Mouse (Mus musculus): ENCODE data around the gene Ccdc50. TPM values are rescaled to one million over a fixed set of nuclear protein-coding genes. Genes with fewer than 3 reads are reported as not detected.

Gene Ccdc50
- total and polyA plus RNA-seq, 2 experiments, result 14.5 to 26.5 TPM

- H3K4me3 ChIP-seq (ENCODE audit: insufficient read depth, low read depth, low read length), result no peak overlapping the region
- DNase-seq (ENCODE audit: extremely low read depth, low read depth, low spot score), result no peak
- H3K79me2 ChIP-seq (ENCODE audit: control insufficient read depth, insufficient read depth, low read length), result no peaks in the 10 kb centered on the region
- H3K36me3 ChIP-seq (ENCODE audit: control insufficient read depth, insufficient read depth, low read length), result no peaks in the 10 kb centered on the region
- 71% methylated on average over 2 of the region's 2 CpGs for WGBS
- H3K27me3 ChIP-seq (ENCODE audit: control insufficient read depth, insufficient read depth, low read length), result no peaks in the 10 kb centered on the region
- no peak overlapping the region for H3K27ac ChIP-seq (replicated peaks; ENCODE audit: insufficient read depth, low read depth, low read length)
- no peaks in the 10 kb centered on the region for H3K4me1 ChIP-seq (ENCODE audit: control insufficient read depth, insufficient read depth, low read length)
- TF ChIP-seq POLR2A (IDR thresholded peaks at IDR 0.05; ENCODE audit: extremely low read depth, insufficient read depth, low read length) (no peak), CTCF (IDR thresholded peaks at IDR 0.05; ENCODE audit: low read depth, low read length) (no peak)
- no peak overlapping the region for H3K9ac ChIP-seq (ENCODE audit: low read depth, low read length)
Observed at GRCm38 (mm10) chr16:27354464-27354863, 34.2 kb upstream of the Ccdc50 start.

- no peak for DNase-seq (ENCODE audit: extremely low read depth, low read depth, low spot score)
- no peak overlapping the region for H3K27ac ChIP-seq (replicated peaks; ENCODE audit: insufficient read depth, low read depth, low read length)
- H3K4me3 ChIP-seq (ENCODE audit: insufficient read depth, low read depth, low read length), result no peak overlapping the region
- WGBS, result 98% methylated on average over 1 of the region's 1 CpGs
- no peaks in the 10 kb centered on the region for H3K27me3 ChIP-seq (ENCODE audit: control insufficient read depth, insufficient read depth, low read length)
- H3K9ac ChIP-seq (ENCODE audit: low read depth, low read length), result no peak overlapping the region
- TF ChIP-seq CTCF (IDR thresholded peaks at IDR 0.05; ENCODE audit: low read depth, low read length), result no peak
- H3K79me2 ChIP-seq (ENCODE audit: control insufficient read depth, insufficient read depth, low read length), result no peaks in the 10 kb centered on the region
- no peaks in the 10 kb centered on the region for H3K4me1 ChIP-seq (ENCODE audit: control insufficient read depth, insufficient read depth, low read length)
- no peaks in the 10 kb centered on the region for H3K36me3 ChIP-seq (ENCODE audit: control insufficient read depth, insufficient read depth, low read length)
Observed at GRCm38 (mm10) chr16:27360059-27360458, 28.6 kb upstream of the Ccdc50 start.

- Histone ChIP-seq H3K4me3 (ENCODE audit: insufficient read depth, low read depth, low read length) (no peak within 1 kb of the TSS), H3K27me3 (ENCODE audit: control insufficient read depth, insufficient read depth, low read length) (no peaks in the 10 kb centered on the region), H3K79me2 (ENCODE audit: control insufficient read depth, insufficient read depth, low read length) (no peaks in the 10 kb centered on the region), H3K27ac (replicated peaks; ENCODE audit: insufficient read depth, low read depth, low read length) (no peak within 1 kb of the TSS), H3K9ac (ENCODE audit: low read depth, low read length) (no peak within 1 kb of the TSS), H3K4me1 (ENCODE audit: control insufficient read depth, insufficient read depth, low read length) (peaks cover 2% of the 10 kb centered on the region; the same call in 1 of the 2 replicates), H3K36me3 (ENCODE audit: control insufficient read depth, insufficient read depth, low read length) (no peaks in the 10 kb centered on the region)
- TF ChIP-seq CTCF (IDR thresholded peaks at IDR 0.05; ENCODE audit: low read depth, low read length), result no peak
- no peak for TF ChIP-seq POLR2A (IDR thresholded peaks at IDR 0.05; ENCODE audit: extremely low read depth, insufficient read depth, low read length)
- DNase-seq (ENCODE audit: extremely low read depth, low read depth, low spot score), result no peak
- WGBS, result 83% methylated on average over 8 of the region's 8 CpGs
Observed at GRCm38 (mm10) chr16:27370191-27370590, 18.5 kb upstream of the Ccdc50 start, which contains the start of gene Uts2b. Gene Uts2b (minus strand): TSS chr16:27370239.

GRCm38 (mm10) chr16:27370700-27371099, 18.0 kb upstream of the Ccdc50 start:
- no peak for TF ChIP-seq POLR2A (IDR thresholded peaks at IDR 0.05; ENCODE audit: extremely low read depth, insufficient read depth, low read length)
- TF ChIP-seq CTCF (IDR thresholded peaks at IDR 0.05; ENCODE audit: low read depth, low read length), result no peak
- H3K27ac ChIP-seq (replicated peaks; ENCODE audit: insufficient read depth, low read depth, low read length), result no peak overlapping the region
- 87% methylated on average over 2 of the region's 2 CpGs for WGBS
- H3K36me3 ChIP-seq (ENCODE audit: control insufficient read depth, insufficient read depth, low read length), result no peaks in the 10 kb centered on the region
- H3K79me2 ChIP-seq (ENCODE audit: control insufficient read depth, insufficient read depth, low read length), result no peaks in the 10 kb centered on the region
- no peaks in the 10 kb centered on the region for H3K27me3 ChIP-seq (ENCODE audit: control insufficient read depth, insufficient read depth, low read length)
- DNase-seq (ENCODE audit: extremely low read depth, low read depth, low spot score), result no peak
- no peak overlapping the region for H3K4me3 ChIP-seq (ENCODE audit: insufficient read depth, low read depth, low read length)
- no peak overlapping the region for H3K9ac ChIP-seq (ENCODE audit: low read depth, low read length)
- peaks cover 2% of the 10 kb centered on the region; the same call in 1 of the 2 replicates for H3K4me1 ChIP-seq (ENCODE audit: control insufficient read depth, insufficient read depth, low read length)

GRCm38 (mm10) chr16:27374139-27374538, 14.5 kb upstream of the Ccdc50 start:
- H3K36me3 ChIP-seq (ENCODE audit: control insufficient read depth, insufficient read depth, low read length), result no peaks in the 10 kb centered on the region
- H3K79me2 ChIP-seq (ENCODE audit: control insufficient read depth, insufficient read depth, low read length), result no peaks in the 10 kb centered on the region
- no peak for TF ChIP-seq POLR2A (IDR thresholded peaks at IDR 0.05; ENCODE audit: extremely low read depth, insufficient read depth, low read length)
- no peak overlapping the region for H3K27ac ChIP-seq (replicated peaks; ENCODE audit: insufficient read depth, low read depth, low read length)
- H3K9ac ChIP-seq (ENCODE audit: low read depth, low read length), result no peak overlapping the region
- no peak overlapping the region for H3K4me3 ChIP-seq (ENCODE audit: insufficient read depth, low read depth, low read length)
- no peaks in the 10 kb centered on the region for H3K27me3 ChIP-seq (ENCODE audit: control insufficient read depth, insufficient read depth, low read length)
- DNase-seq (ENCODE audit: extremely low read depth, low read depth, low spot score), result peak; percentile 53
- WGBS, result 70% methylated on average over 3 of the region's 3 CpGs
- H3K4me1 ChIP-seq (ENCODE audit: control insufficient read depth, insufficient read depth, low read length), result peaks cover 5% of the 10 kb centered on the region

GRCm38 (mm10) chr16:27375318-27375717, 13.4 kb upstream of the Ccdc50 start:
- Histone ChIP-seq H3K4me1 (ENCODE audit: control insufficient read depth, insufficient read depth, low read length) (peaks cover 5% of the 10 kb centered on the region), H3K79me2 (ENCODE audit: control insufficient read depth, insufficient read depth, low read length) (no peaks in the 10 kb centered on the region), H3K4me3 (ENCODE audit: insufficient read depth, low read depth, low read length) (no peak overlapping the region), H3K27ac (replicated peaks; ENCODE audit: insufficient read depth, low read depth, low read length) (peak overlapping the region; percentile 24; the same call in 1 of the 2 replicates), H3K9ac (ENCODE audit: low read depth, low read length) (no peak overlapping the region), H3K36me3 (ENCODE audit: control insufficient read depth, insufficient read depth, low read length) (no peaks in the 10 kb centered on the region), H3K27me3 (ENCODE audit: control insufficient read depth, insufficient read depth, low read length) (no peaks in the 10 kb centered on the region)
- TF ChIP-seq CTCF (IDR thresholded peaks at IDR 0.05; ENCODE audit: low read depth, low read length) (no peak), POLR2A (IDR thresholded peaks at IDR 0.05; ENCODE audit: extremely low read depth, insufficient read depth, low read length) (no peak)
- peak; percentile 98 for DNase-seq (ENCODE audit: extremely low read depth, low read depth, low spot score)
- 24% methylated on average over 2 of the region's 2 CpGs for WGBS

All from liver, adult 2 months (tissue).